Mouse (Mus musculus) mouse trophoblast stem cell (cell line): ENCODE data around the gene Pik3cd.

Source experiments
- in situ Hi-C, 2 experiments: fragments of 300-500 bp; cut with MseI, MboI; formaldehyde crosslinking; loops; 2 replicates in 1 of 2; 3 replicates in 1 of 2; pipeline ENCODE4 v1.15.1; 2025

Gene Pik3cd

GRCm38 (mm10) chr4:149724916-149725470, 22.6 kb upstream of the Pik3cd start:
- in situ Hi-C loops: no loop called here

- in situ Hi-C loops: no loop called here
Measured at GRCm38 (mm10) chr4:149723855-149724731, 21.7 kb upstream of the Pik3cd start.

GRCm38 (mm10) chr4:149723021-149723390, 20.6 kb upstream of the Pik3cd start:
- in situ Hi-C loops: no loop called here

DNA sequence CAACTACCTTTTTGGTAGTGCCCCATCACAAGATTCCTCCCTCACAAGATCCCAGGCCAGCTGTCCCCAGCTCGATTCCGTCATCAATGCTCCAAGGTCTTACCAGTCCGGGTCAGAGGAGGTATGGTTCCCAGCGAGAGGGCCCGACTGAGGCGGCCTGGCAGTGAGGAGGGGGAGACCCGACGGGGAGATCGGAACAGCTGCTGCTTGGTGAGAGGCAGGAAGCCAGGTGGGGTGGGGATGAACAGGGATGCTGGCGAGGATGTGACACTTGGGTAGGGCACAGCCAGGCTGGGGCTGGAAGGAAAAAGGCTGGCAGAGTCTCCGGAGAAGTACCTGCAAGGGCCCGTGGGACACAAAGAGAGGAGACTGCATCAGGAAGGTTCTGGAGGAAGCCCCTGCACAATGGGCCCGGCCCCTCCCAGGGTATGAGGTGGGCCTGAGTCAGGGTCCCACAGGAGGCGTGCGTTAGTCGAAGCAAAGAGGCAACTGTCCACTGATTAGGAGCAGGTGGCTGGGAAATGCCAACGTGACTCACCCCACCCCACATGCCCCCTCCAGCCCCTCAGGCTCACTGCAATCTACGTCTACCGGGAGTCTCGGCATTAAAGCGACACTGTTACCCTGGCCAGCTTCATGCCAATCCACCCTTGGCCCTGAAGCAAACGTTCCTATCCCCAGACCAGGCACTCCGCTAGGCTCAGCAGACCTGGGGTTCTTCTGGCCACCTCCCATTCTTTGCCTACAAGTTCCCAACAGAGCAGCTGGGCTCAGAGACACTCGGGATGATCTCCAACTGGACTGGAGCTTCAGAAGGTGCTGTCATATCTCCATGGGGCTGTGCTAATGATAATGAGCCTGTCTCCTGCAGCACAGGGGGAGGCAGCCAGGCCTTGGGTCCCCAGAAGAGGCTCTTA, 20.0 kb upstream of the Pik3cd start:
- in situ Hi-C loops: no loop called here

GRCm38 (mm10) chr4:149721163-149721562, 18.8 kb upstream of the Pik3cd start:
- in situ Hi-C loops: no loop called here

- in situ Hi-C loops: no loop called here
Measured at GRCm38 (mm10) chr4:149719686-149720085, 17.3 kb upstream of the Pik3cd start.

DNA sequence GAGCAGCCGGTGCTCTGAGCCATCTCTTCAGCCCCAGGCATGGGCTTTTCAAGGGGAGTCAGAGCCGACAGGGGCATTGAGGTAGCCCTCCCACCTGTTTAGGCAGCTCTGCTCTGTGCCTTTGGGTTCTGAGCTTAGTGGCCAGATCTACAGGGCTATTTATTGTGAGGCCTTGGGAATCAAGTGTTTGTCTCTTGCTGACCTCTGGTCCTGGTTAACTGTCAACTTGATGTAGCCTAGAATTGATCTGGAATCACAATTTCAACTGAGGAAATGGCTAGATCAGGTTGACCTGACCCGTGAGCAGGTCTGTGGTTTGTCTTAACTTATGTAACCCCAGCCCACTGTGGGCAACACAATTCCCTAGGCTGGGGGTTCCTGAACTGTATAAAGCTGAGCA, 12.2 kb upstream of the Pik3cd start:
- in situ Hi-C loops: loop anchor here (5.0 kb wide), 1 partner anchor 62 kb away; no protein-coding TSS in a partner anchor

DNA sequence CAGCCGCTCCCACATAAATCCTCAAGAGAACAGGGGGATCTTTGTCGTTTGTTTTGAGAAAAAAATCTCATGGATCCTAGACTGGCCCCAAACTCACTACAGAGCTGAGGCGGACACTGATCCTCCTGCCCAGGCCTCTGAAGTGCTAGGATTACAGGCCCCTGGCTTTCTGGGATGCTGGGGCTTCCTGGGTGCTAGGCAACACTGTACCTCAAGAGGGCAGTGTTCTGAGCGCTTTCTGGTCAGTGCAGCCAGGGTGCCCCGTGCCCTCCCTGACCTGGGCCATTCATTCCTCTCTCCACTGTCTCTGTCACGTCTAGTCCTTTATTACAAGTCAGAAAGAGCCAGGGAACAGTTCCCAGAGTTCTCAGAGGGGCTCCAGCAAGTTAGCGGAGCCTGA, 9.6 kb upstream of the Pik3cd start:
- in situ Hi-C loops: loop anchor here (5.0 kb wide), 1 partner anchor 60 kb away; no protein-coding TSS in a partner anchor

GRCm38 (mm10) chr4:149711485-149711884, 9.1 kb upstream of the Pik3cd start:
- in situ Hi-C loops: loop anchor here (5.0 kb wide), 1 partner anchor 59 kb away; no protein-coding TSS in a partner anchor

- in situ Hi-C loops: loop anchor here (5.0 kb wide), 1 partner anchor 58 kb away; no protein-coding TSS in a partner anchor
Measured at GRCm38 (mm10) chr4:149710510-149710909, 8.1 kb upstream of the Pik3cd start.

DNA sequence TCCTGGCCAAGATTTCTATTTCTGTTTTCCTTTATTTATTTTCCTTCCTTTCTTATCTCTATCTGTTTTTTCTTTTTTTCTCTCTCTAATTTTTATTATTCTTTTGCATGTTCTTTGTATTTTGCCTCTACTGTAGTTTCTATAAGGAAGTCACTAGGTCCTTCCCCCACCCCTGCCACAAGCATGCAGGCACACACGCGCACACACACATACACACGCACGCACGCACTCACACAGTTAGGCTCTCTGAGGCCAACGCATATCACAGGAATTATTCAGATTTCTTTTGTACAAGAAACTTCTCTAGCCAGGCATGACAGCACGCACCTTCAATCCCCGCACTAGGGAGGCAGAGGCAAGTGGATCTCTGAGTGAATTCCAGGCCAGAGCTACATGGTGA, 3.6 kb upstream of the Pik3cd start:
- in situ Hi-C loops: no loop called here

- in situ Hi-C loops: no loop called here
Measured at GRCm38 (mm10) chr4:149705298-149705697, 2.9 kb upstream of the Pik3cd start.

DNA sequence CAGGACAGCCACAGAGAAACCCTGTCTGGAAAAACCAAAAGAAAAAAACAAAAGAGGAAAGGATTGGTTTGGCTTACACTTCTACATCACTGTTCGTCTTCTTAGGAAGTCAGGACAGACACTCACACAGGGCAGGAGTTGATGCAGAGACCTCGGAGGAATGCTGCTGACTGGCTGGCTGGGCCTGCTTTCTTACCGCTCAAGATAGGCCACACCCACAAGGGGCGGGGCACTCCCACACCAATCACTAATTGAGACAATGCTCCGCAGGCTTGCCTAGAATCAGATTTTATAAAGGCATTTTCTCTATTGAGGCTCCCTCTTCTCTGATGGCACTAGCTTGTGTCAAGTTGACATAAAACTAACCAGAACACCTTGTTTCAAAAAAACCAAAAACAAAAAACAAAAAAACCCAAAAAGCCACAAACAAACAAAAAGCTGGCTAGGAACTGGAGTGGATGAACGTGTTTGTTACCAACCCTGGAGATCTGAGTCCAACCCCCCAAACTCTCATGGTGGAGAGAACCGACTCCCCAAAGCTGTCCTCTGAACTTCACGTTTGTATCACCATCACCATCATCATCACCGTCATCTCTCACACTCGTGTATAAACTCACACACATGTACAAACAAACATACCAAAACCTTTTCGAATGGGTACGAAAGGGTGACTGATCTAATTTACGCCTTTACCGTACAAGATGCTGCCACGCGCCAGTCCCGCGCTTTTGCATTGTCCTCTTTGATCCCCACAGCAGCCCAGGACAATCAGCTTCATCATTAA, 753 bp downstream of the Pik3cd start:
- in situ Hi-C loops: no loop called here

- in situ Hi-C loops: no loop called here
Measured at GRCm38 (mm10) chr4:149699953-149700352, 2.4 kb downstream of the Pik3cd start.

DNA sequence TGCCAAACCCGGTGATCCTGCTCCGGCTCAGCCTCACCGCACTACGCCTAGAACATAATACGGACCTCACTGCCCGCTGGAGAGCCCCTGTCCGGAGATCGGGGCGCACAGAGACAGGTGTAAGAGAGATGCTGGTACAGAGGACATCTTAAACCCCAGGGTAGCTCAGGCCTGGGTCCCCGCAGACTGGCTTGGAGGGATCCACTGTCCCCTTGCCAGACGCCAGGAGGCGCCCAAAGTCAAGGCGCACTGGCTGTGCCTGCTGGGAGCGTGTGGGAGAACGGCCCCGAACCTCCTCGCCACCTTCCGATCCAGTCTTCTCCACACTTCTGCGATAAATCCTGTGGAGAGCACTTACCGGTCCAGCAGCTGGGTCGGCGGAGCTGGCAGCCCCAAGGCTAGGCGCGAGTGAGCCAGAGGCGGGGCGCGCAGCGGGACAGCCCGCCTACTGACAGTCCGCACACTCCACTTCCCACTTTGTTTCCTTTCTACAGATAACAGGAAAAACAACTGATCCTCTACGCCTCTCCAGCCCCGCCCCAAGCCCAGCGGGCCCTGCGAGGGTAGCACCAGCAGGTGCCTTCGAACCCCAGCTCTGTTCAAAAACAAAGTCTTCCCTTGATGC, 4.1 kb downstream of the Pik3cd start:
- in situ Hi-C loops: no loop called here

DNA sequence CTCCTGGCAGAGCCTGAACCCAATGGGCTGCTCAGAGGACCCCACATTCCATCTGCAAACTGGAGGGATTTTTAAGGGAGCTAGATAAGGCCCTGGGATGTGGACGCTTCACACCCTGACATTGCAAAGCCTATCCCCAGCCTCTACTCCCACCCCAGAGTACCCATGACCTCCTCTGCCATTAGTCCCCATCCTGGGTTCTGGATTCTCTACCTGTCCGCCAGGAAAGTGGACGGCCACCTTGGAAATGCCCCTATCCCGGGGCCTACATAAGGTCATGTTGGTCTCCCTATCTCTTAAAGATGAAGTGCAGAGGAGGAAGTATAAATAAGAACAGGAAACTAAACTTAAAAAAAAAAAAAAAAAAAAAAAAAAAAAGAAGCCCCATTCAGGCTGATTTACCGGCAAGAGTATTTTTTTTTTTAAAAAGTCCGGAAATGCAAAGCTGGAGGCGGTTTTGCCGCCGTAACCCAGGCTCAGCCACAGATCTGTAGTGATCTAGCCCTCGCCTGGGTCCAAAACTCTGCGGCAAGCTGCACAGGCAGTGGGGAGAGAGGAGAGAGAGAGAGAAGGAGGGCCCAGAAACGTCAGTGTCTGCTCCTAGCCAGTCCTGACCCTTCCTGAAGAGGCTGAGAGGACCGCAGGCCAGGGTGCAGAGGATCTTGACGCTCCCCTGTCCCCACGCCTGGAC, 4.7 kb downstream of the Pik3cd start:
- in situ Hi-C loops: no loop called here

DNA sequence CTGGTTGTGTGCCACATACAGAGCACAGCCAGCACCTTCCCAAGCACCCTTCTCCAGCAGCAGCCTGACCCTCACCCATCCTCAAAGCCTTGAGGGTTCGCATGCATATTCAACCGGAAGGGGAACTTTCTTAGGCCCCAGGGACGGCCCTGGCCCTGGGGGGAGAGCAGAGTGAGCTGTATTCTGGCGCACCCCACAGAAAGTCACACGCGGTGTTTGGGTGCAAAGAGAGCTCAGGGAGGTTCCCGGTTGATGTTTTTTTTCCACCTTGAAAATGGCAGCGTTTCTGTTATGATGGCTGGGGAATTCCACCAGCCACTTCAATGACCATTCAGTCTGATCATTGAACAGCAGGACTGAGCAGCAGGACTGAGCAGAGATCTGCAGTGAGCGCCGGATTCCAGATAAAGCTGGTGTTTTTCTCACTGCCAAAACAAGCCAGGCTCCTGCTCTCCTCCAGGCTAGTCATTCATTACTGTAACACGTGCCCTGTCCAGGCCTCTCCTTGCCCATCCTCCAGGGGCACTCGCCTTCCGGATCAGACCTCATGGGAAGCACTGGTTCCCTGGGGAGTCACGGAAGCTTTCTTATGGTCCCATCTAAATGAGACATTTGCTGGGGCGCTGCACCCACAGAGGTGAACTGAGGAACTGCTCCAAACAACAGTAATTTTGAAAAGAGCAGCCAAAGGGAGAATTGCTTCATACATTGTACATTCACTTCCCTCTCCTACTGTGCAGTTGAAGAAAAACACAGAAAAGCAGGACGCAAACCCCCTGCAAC, 6.0 kb downstream of the Pik3cd start:
- in situ Hi-C loops: no loop called here

- in situ Hi-C loops: no loop called here
Measured at GRCm38 (mm10) chr4:149691368-149691767, 11.0 kb downstream of the Pik3cd start.

- in situ Hi-C loops: no loop called here
Measured at GRCm38 (mm10) chr4:149690828-149691280, 11.5 kb downstream of the Pik3cd start.
